In the genomic region with DNA sequence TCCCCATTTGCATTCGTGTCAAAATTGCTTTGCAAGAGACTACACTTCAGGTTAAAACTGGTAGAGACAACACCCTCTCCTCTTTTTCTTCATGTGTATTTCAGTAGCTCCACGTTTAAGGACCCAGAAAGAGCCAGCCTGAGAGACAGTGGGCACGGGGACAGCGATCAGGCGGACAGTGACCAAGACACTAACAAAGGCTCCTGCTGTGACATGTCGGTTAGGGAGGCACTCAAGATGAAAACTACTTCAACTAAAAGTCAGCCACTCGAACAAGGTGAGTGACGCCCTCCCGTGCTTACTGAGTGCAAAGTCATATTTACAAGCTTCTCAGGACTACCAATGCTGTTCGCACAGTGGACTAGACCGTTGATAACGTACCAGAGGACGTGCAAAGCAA, we compare ENCODE assay signal across 17 mouse cellular contexts. TPM values are rescaled to one million over a fixed set of nuclear protein-coding genes. Genes with fewer than 3 reads are reported as not detected.
DNase-seq lines count a peak whose midpoint lies in the region; ATAC-seq lines count a peak whose summit lies in the region.
"Had no signal": no experiment of that assay in that cellular context is flagged by ENCODE, and none has a peak within 500 bp of the region (broad histone marks: within the 10 kb centered on the region; RNA-seq: fewer than 3 reads in every experiment).

No protein-coding gene starts in this region.

- H3K4me1 ChIP-seq in midbrain, embryonic 14.5 days (ENCODE audit: control insufficient read depth, insufficient read depth, low read length) = 0 out of 2 replicates have a peak, but pooled peaks cover 7% of the 10 kb centered on the region
- no peaks in the 10 kb centered on the region for H3K4me1 ChIP-seq in midbrain, embryonic 10.5 days
- H3K4me1 ChIP-seq in hindbrain, embryonic 13.5 days (replicated peaks) = no peaks in the 10 kb centered on the region; the same call in 1 of the 2 replicates
- H3K4me1 ChIP-seq: heart, embryonic 10.5 days; neural tube, embryonic 13.5 days; stomach, embryonic 15.5 days had no signal

- no peak overlapping the region for H3K9ac ChIP-seq in midbrain, embryonic 14.5 days (replicated peaks; ENCODE audit: low read length)
- no peak overlapping the region for H3K9ac ChIP-seq in hindbrain, embryonic 13.5 days
- H3K9ac ChIP-seq: liver, postnatal 0 days; neural tube, embryonic 13.5 days; stomach, embryonic 15.5 days had no signal

- H3K36me3 ChIP-seq in midbrain, embryonic 14.5 days (ENCODE audit: control insufficient read depth, insufficient read depth, low read length) = no peaks in the 10 kb centered on the region
- no peaks in the 10 kb centered on the region for H3K36me3 ChIP-seq in midbrain, embryonic 10.5 days
- peaks cover 8% of the 10 kb centered on the region; the same call in 1 of the 2 replicates for H3K36me3 ChIP-seq in hindbrain, embryonic 13.5 days
- H3K36me3 ChIP-seq: heart, embryonic 10.5 days; neural tube, embryonic 13.5 days; stomach, embryonic 15.5 days had no signal

- no peak overlapping the region for H3K27ac ChIP-seq in midbrain, embryonic 14.5 days (replicated peaks; ENCODE audit: low read depth, low read length)
- H3K27ac ChIP-seq in midbrain, embryonic 10.5 days (replicated peaks) = no peak overlapping the region
- H3K27ac ChIP-seq in hindbrain, embryonic 13.5 days = no peak overlapping the region
- H3K27ac ChIP-seq: heart, embryonic 10.5 days; neural tube, embryonic 13.5 days; stomach, embryonic 15.5 days had no signal

- H3K4me2 ChIP-seq in midbrain, embryonic 14.5 days (ENCODE audit: low read length) = peak overlapping the region; percentile 5; the same call in 1 of the 2 replicates
- H3K4me2 ChIP-seq in hindbrain, embryonic 13.5 days = peak overlapping the region; percentile 21
- H3K4me2 ChIP-seq: neural tube, embryonic 13.5 days; stomach, embryonic 15.5 days had no signal

- WGBS in midbrain, embryonic 14.5 days = 34% methylated on average over 13 of the region's 13 CpGs
- 53% methylated on average over 13 of the region's 13 CpGs for WGBS in midbrain, embryonic 10.5 days
- 37% methylated on average over 13 of the region's 13 CpGs for WGBS in hindbrain, embryonic 13.5 days

- intact Hi-C loops in heart, postnatal 10 days (cut with DNase I) = no loop called here

- H3K4me3 ChIP-seq in midbrain, embryonic 14.5 days (replicated peaks; ENCODE audit: low read depth, low read length) = no peak overlapping the region
- no peak overlapping the region for H3K4me3 ChIP-seq in midbrain, embryonic 10.5 days
- H3K4me3 ChIP-seq in hindbrain, embryonic 13.5 days = no peak overlapping the region
- H3K4me3 ChIP-seq: heart, embryonic 10.5 days; neural tube, embryonic 13.5 days; stomach, embryonic 15.5 days had no signal

- H3K9me3 ChIP-seq in midbrain, embryonic 14.5 days (ENCODE audit: control insufficient read depth, low read length) = no peaks in the 10 kb centered on the region
- H3K9me3 ChIP-seq in midbrain, embryonic 10.5 days (replicated peaks) = no peaks in the 10 kb centered on the region
- no peaks in the 10 kb centered on the region for H3K9me3 ChIP-seq in hindbrain, embryonic 13.5 days
- H3K9me3 ChIP-seq: heart, embryonic 10.5 days; neural tube, embryonic 13.5 days; stomach, embryonic 15.5 days had no signal

- no peaks in the 10 kb centered on the region for H3K27me3 ChIP-seq in midbrain, embryonic 14.5 days (ENCODE audit: control insufficient read depth, insufficient read depth, low read length)
- H3K27me3 ChIP-seq in midbrain, embryonic 10.5 days (ENCODE audit: low read depth, poor library complexity, severe bottlenecking) = no peaks in the 10 kb centered on the region
- H3K27me3 ChIP-seq in hindbrain, embryonic 13.5 days = no peaks in the 10 kb centered on the region
- H3K27me3 ChIP-seq: neural tube, embryonic 13.5 days; stomach, embryonic 15.5 days had no signal

- no peak for ATAC-seq in midbrain, embryonic 14.5 days (ENCODE audit: low FRiP score, low TSS enrichment)
- ATAC-seq in hindbrain, embryonic 13.5 days (ENCODE audit: low FRiP score) = no peak
- ATAC-seq: liver, postnatal 0 days had no signal

- DNase-seq in cerebellum, postnatal 25 days = peak; percentile 3 to 8
- DNase-seq in cerebellum, postnatal 36 days = no peak
- DNase-seq in midbrain, embryonic 14.5 days = peak; percentile 41
- no peak for DNase-seq in midbrain, embryonic 10.5 days (ENCODE audit: low spot score)
- DNase-seq in retina, embryonic 14.5 days (ENCODE audit: low spot score) = peak; percentile 65
- DNase-seq in heart, postnatal 10 days = no peak
- DNase-seq in urinary bladder, postnatal 36 days (ENCODE audit: low spot score in 2 of 2) = no peak
- DNase-seq: cerebellum, adult 9-10 months; kidney, adult 2 months; liver, postnatal 0 days; lung, postnatal 14 days; thymus, adult 2 months had no signal

RNA-seq across cellular contexts. Expression of a gene that starts 34.0 kb away (rescaled TPM):
- polyA plus RNA-seq in midbrain, embryonic 14.5 days (2014; fragmentation: Nextera tagmentation; extraction: Ambion mirVana) = 30.6 and 32.3 TPM in 2 replicates
- 3.0 and 3.7 TPM in 2 replicates for polyA plus RNA-seq in midbrain, embryonic 10.5 days (2016; fragmentation: Nextera tagmentation; extraction: Ambion mirVana)
- 18.8 and 19.2 TPM in 2 replicates for polyA plus RNA-seq in hindbrain, embryonic 13.5 days (2015; fragmentation: Nextera tagmentation; extraction: Ambion mirVana)
- total RNA-seq in heart, postnatal 10 days (2021) = 10 to 100 TPM; 19.8 to 30.3 TPM
- total RNA-seq: megakaryocyte, adult 5-6 weeks had no signal

Comparison
In these comparisons a context has a peak if more than half of its experiments do, and no peak if none do; other contexts are left out.
1. DNase-seq: peak in cerebellum, postnatal 25 days (2 of 2), midbrain, embryonic 14.5 days (single experiment) and retina, embryonic 14.5 days (single experiment); none in cerebellum, postnatal 36 days (0 of 2), midbrain, embryonic 10.5 days (single experiment), heart, postnatal 10 days (0 of 2) and urinary bladder, postnatal 36 days (0 of 2).